Mouse (Mus musculus): ENCODE data around the gene Hsd11b1.

The Hsd11b1 gene

DNA sequence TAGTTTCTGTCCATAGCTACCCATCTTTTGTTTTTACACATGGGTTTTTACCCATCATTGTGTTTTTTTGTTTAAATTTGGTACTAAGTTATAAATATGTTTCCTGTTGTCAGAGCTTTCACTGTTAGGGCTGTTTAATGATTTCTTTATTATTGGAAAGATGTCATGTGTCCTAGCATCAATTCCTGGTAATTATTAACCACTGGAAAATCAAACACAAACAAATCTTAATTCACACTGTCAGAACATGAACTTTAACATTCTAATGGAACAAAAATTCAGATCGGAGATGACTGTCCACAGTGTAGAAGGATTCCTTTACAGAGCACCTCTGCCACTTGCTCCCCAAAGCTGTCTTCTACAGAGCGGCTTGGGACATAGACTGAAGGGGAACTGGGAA lies 58.4 kb downstream of the Hsd11b1 start:
- no peak for DNase-seq (ENCODE audit: extremely low spot score, low read depth, low spot score)

DNA sequence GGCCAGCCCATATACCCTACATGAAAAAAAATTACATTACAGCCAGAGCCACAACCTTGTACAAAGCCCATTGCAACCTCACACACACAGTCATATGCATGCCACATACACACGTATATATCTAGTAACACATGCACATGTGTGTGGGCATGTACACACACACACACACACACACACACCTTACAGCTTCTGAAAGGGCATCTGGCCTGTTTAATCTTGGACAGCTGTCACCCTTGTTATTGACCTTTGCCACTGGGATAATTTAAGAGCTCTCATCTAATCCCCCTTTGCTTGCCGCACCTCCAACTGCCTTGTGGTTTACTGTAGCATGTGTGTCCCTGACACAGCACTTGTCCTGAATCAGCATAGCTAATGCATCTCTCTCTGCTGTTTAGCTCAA lies 60.1 kb downstream of the Hsd11b1 start:
- no peak for DNase-seq (ENCODE audit: extremely low spot score, low read depth, low spot score)

DNA sequence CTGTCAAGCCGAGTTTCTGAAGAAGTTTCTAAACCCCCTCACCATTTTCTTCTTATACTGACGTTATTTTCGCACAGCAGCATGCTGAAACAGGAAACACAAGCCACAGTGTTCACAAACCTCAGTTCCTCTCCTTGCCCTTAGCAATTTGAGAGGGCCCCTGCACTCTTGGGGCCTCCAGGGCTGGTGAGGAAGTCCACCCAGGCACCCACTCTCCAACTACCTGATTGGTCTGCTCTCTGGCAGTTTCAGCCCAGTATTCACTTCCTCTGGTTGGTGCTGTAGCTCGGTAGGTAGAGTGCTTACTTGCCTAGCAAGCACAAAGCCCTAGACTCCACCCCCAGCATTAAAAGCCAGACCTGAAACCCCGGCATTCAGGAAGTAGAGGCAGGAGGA lies 62.5 kb downstream of the Hsd11b1 start, which contains the start of gene Traf3ip3:
Traf3ip3 (minus strand) TSS at position 321 of the 396 bp plus-strand sequence.
- DNase-seq (ENCODE audit: extremely low spot score, low read depth, low spot score), result no peak

DNA sequence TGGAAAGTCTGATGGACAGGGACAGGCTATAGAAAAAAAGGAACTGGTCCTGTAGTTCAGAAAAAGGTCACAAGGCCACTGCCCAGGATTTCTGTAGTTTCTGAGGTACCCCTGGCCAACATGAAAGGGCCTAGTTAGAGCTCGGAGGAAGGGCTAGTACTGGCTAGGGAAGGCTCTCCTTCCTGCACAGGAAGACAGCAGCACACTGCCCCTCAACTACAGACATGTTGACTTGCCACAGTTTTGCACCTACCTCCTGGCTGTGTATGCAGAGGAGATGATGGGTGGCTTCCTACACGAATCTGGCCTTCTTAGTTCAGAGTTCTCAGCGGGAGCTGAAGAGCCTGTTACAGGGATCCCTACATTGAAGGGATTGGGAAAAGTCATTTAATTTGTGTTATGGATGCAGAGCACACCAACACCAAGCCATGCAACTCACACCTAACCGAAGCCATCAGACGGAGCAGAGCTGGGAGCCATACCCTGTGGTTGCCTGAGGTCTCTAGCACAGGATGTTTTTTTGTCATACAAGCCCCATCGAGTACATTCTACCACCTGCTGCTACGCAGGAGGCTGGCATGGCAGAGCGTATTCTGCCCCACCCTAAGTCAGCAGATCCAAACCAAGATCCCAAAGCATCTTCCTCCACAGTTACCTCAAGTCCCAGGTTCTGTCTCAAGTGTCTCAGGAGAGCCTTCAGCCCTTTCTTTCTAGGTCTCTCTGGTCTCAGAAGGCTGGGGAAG lies 63.1 kb downstream of the Hsd11b1 start:
- DNase-seq (ENCODE audit: extremely low spot score, low read depth, low spot score), result no peak

DNA sequence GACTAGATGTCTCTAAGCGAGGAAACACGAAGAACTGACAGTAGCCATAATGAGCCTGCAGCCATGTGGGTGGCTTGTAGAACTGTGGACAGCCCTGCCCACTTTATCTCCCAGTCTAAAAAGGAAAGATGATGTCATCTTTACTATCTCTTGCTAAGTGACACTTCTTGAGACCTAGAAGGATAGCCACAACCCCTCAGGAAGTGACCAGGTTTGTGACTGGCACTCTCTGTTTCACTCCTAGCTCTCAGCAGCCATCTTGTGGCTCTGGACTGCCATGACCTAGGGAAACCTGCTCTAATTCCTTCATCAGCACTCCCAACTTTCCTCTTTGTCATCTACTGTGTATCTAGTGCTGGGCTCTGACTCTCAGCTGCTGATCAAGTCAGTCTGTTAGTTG lies 65.6 kb downstream of the Hsd11b1 start:
- DNase-seq (ENCODE audit: extremely low spot score, low read depth, low spot score), result no peak

DNA sequence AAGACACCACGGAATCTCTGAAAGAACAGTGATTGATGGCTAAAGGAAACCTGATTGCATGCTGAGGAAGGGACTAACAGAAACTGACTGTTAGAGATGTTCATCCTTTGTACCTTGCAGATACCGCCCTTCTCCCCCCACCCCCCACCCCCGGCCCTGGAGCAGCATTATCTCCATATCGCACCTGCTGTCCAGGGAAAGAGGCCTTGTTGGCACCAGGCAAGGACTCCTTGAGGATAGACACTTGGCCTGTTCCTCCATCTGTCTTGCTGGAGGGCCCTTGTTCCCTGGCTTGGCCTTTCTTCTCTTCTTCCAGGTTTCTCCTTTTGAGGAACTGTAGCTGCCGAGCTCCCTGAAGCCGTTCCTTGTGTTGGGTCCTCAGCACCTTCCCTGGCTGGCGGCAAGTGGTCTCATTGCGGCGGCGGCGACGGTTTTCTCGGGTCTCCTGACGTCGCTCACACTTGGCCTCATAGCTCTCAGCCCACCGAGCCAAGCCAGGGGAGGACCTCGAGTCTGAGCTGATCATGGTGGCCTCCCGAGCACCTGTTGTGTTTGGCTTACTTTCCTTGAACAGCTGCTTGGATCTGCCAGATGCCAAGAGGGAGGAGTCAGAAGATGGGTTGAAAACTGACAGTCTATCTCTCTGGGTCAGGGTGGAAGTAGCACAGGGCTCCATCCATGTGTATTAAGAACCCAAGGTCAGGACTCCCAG lies 66.2 kb downstream of the Hsd11b1 start:
- DNase-seq (ENCODE audit: extremely low spot score, low read depth, low spot score), result no peak

DNA sequence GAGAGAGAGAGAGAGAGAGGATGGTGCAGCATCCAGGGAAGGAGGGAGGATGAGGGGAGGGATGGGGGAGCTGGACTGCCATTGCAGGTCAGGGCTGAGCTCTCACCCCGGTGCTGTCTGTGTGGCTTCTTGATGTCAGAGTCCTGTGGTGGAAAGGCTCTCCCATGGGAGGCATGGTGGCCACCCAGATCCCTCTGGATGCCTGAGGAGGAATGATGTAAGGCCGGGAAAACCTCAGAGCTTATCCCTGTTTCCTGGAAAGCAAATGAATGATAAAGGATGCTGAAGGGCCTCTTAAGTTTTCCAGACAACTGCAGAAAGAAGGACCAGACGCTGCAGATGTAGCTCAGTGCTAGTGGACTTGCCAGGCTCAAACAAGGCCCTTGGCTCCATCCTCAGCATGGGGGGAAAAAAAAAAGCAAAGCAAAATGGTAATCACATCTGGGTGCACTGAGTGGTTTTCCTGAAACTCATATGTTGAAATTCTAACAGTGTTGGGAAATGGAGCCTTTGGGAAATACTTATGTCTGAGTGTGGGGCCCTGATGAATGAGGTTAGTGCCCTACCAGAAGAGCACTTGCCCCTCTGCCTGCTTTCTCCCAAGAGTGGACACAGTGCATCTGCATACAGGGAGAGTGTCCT lies 68.6 kb downstream of the Hsd11b1 start:
- no peak for DNase-seq (ENCODE audit: extremely low spot score, low read depth, low spot score)

DNA sequence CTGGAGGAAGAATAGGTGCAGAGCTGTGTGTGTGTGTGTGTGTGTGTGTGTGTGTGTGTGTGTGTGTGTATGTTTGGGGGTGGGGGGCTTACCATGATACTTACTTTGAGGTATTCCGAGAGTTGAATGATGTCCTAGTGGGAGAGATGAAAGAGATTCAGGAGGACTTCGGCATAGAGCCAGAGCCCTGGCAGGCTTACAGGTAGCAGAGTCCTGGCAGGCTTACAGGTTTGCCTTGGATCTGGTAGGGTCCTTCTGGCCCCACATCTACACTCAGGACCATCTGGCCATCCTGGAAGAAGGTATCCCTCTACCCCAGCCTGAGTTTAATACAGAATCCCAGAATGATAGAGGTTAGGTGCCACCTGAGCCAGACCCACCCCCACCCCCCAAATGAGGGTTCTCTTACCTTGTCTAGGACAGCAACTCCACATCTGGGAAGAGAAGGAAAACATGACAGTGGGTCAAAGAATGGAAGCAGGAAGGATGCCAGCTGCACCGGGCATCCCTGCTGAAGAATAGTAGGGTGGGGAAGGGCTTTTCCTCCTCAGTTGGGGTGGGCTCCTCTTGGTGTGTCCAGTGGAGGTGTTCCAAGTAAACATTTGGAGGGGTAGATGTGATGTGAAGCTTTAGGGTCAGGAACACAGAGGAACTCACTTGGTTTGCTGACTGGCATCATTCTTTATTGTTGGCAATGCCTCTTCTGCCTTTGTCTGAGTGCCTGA lies 69.3 kb downstream of the Hsd11b1 start:
- no peak for DNase-seq (ENCODE audit: extremely low spot score, low read depth, low spot score)

DNA sequence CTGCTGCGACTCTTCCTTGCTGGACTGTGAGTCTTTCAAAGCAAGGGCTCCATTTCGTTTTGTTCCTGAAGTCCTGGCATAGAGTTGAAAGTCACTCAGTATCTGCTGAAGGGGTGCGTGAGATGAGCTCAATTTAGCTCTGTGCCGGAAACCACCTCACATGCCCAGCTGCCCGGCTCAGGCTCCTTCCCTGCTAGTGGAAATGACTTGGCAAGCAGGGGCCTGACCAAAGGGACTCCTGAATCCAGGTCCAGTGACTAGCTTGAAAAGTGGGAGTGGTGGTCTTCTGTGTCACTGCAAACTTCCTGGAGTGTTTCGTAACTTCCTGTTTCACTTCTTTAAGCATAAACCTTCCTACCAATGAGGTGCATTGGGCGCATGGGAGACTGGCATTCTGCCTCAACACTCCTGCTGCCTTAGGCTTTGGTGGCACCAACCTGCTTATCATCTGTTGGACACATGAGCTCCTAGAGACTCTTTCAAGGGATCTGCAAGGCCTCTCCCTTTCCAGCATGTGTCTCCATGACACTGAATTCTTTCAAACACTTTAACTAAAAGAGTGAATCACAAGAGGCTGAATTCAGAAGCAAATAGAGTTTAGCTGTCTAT lies 72.1 kb downstream of the Hsd11b1 start:
- no peak for DNase-seq (ENCODE audit: extremely low spot score, low read depth, low spot score)

DNA sequence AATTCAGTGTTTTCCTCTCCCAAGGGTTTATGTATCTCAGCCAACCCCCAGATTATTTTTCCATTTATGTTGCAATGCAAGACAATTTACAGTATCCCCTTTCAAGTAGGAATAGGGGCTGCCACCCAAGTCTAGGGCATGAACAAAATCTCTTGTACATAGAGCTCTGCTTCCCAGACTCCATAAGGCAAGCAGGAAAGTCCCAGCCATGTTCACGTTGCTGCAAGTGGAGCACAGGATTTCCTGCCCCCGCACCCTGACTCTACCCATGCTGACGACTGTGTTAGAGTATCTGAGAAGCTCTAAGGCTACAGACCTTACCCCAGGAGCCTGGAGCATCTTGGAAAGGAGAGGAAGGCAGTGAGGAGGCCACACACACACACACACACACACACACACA lies 74.1 kb downstream of the Hsd11b1 start:
- no peak for DNase-seq (ENCODE audit: extremely low spot score, low read depth, low spot score)

DNA sequence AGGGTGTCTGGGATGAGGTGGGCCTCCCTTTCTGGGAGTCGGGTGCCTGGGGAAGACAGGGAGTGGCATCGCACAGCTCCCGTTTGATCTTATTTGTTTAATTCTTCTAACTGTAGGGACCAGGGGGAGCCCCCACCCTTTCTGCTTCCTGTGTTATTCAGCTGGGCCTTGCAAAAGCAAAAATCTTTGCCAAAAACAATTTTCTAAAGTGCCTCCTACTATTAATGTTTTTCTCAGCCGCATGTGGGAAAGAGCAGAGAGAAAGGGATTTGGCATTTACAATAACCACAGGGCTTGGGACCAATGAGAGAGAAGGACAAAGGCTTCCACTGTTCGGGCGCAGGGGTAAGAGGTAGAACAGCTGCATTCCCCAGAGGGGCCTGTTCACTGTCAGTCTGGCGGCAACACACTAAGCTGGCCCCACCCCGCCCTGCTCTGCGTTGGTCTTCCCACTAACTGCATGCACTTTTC lies 74.7 kb downstream of the Hsd11b1 start:
- DNase-seq (ENCODE audit: extremely low spot score, low read depth, low spot score), result no peak

DNA sequence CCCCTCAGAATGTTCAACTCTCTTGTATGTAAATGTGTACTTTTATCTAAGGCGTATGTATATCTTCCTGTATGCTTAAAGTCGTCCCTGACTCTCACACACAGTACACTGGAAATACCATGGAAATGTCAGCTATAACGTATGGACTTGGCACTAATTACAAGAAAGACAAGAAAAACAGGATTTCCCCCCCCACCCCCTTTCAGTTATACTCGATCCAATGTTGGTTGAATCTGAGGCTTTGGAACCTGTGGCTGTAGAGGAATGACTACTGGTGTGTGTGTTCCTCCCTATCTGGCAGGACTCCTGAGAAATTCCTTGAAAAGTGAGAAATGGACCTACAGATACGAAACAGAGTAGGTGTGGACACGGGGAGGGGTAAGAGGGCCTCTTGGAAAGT lies 75.6 kb downstream of the Hsd11b1 start:
- DNase-seq (ENCODE audit: extremely low spot score, low read depth, low spot score), result no peak

DNA sequence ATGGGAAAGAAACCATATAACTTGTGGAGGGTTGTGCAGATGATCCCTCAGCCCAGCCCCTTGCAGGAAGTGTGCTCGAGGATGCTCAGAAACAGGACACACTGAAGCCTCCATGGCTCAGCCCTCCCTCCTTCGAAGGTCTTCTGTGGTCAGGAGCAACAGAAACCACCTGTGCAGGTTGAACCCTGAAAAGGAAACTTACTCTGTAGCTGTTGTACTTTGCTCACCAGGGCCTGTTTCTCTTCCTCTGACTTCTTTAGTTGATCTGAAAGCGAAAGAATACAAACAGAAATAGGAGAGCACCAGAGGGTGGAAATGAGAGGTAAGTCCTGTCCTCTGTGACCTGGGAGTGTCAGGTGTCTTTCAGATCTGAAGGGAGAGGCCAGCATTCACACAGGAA lies 82.8 kb downstream of the Hsd11b1 start:
- DNase-seq (ENCODE audit: extremely low spot score, low read depth, low spot score), result no peak

DNA sequence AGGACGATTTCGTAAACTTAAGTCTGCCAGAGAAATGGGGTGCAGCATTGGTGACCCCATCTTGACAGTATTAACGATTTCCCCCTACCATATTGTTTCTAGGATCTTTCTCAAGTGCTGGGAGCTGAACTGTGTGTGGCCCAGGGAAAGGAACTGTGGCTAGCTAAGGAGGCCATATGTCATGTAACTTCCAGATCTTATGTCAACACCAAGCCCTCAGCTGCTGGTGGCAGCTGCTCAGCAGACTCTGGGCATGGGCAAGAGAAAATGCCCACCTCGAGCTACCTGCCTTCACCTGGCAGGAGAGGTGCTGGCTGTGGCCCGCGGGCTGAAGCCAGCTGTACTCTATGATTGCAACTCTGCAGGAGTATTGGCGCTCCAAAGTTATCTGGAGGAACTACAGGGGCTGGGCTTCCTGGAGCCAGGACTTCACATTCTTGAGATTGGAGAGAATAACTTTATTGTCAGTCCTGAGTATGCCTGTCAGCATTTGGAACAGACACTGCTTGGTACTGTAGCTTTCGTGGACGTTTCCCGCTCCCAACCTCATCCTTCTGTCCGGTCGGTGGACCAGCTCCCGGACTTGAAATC lies 89.6 kb downstream of the Hsd11b1 start:
- DNase-seq (ENCODE audit: extremely low spot score, low read depth, low spot score), result no peak

DNA sequence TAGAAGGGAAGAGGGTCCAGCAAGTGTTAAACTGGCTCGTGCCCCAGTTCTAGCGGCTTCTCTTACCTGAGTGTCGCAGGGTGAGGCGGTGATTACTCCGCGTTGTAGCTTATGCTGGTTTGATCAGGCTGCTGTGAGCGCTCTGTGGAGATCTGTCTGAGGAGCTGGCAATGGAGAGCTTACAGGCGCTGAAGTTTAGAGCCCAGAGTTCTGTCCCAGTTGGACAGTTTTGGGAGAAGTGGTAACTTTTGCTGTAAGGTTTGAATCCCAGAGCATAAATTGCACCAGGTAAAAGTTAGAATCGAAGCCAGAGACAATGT lies 90.1 kb downstream of the Hsd11b1 start:
- no peak for DNase-seq (ENCODE audit: extremely low spot score, low read depth, low spot score)

DNA sequence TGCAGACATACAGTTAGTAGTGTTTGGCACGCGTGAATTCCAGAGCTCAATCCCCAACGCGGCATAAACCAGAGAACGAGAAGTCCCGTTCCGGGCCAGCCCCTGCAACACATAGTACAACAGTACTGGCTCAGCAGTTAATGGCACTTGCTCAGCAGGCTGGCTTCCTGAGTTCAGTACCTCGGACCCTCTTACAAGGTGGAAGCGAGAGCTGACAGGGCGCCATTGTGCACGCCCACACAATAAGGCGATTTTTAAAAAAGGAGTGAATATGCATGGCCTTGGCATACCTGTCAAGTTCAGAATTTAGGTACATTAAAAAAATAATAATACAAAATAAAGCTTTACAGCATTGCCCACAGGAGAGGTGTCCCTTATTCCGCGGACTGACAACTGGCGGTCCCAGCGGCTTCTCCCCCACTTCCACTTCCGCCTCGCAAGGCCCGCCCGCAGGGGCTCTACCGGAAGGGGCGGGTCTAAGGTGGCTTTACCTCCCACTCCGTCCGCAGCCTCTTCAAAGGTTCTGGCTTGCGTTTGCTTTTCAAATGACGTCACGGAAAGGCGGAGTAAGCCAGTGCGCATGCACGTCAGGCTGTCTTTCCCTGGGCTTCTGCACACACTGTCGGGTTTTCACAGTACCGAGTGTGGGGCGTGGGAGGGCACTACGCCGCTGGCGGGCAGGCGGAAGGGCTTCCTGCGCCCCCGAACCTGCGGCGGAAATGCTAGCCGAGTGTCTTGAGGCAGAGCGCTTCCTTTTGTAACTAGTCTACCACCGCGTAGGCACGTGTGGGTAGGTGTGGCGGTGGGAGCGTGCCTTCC lies 90.7 kb downstream of the Hsd11b1 start:
- DNase-seq (ENCODE audit: extremely low spot score, low read depth, low spot score), result peak; percentile 99

All from hindlimb bud, embryonic 11.5 days (tissue).